Mouse (Mus musculus) midbrain, embryonic 12.5 days (tissue): ENCODE measurements around the gene Tmem240. TPM values are rescaled to one million over a fixed set of nuclear protein-coding genes. Genes with fewer than 3 reads are reported as not detected.
"Not testable (repeated sequence)": the region's sequence is repeated elsewhere in the genome, so short reads cannot be mapped to it uniquely, and the experiment has no call there.

ENCODE experiments used
- ATAC-seq: fragments of 200-750 bp; cut with Nextera tagmentation; 2 replicates; pipeline ENCODE4 v1.8.0; 2017; ENCODE audit warnings: low read depth, moderate TSS enrichment, moderate library complexity; ENCODE audit not compliant: low FRiP score
- H3K27ac ChIP-seq: fragments of 300-500 bp; sonication (generic); replicated peaks from 2 replicates; pipeline ENCODE4 v1.5.1; 2016; ENCODE audit warnings: mild to moderate bottlenecking
- H3K27me3 ChIP-seq: fragments of 300-500 bp; sonication (generic); 2 replicates; pipeline ENCODE4 v1.6.1; 2016; ENCODE audit warnings: mild to moderate bottlenecking
- H3K36me3 ChIP-seq: fragments of 300-500 bp; sonication (generic); 2 replicates; pipeline ENCODE4 v1.6.1; 2016
- H3K4me1 ChIP-seq: fragments of 300-500 bp; sonication (generic); 2 replicates; pipeline ENCODE4 v1.6.1; 2016
- H3K4me2 ChIP-seq: fragments of 300-500 bp; sonication (generic); replicated peaks from 2 replicates; pipeline ENCODE4 v1.6.1; 2016; ENCODE audit warnings: mild to moderate bottlenecking, moderate library complexity
- H3K4me3 ChIP-seq: fragments of 300-500 bp; sonication (generic); 2 replicates; pipeline ENCODE4 v1.5.1; 2016; ENCODE audit warnings: mild to moderate bottlenecking
- H3K9ac ChIP-seq: fragments of 300-500 bp; sonication (generic); replicated peaks from 2 replicates; pipeline ENCODE4 v1.6.1; 2016; ENCODE audit warnings: mild to moderate bottlenecking, moderate library complexity
- H3K9me3 ChIP-seq: fragments of 300-500 bp; sonication (generic); 2 replicates; pipeline ENCODE4 v1.6.1; 2016; ENCODE audit warnings: mild to moderate bottlenecking
- WGBS: fragments of 180-500 bp; shearing (Covaris S2); methylation state at CpG from one replicate; pipeline ENCODE4 v1.1.7; 2016; 5-methylcytosine and 5-hydroxymethylcytosine counted together
- polyA plus RNA-seq: library from polyadenylated mRNA; unstranded; fragments of >200 nt; fragmentation: Nextera tagmentation; extraction: Ambion mirVana; gene quantifications from 2 replicates; pipeline ENCODE4 v1.2.1, GENCODE M21; 2016

Gene Tmem240
- 4.2 and 4.7 TPM in 2 replicates for polyA plus RNA-seq

DNA sequence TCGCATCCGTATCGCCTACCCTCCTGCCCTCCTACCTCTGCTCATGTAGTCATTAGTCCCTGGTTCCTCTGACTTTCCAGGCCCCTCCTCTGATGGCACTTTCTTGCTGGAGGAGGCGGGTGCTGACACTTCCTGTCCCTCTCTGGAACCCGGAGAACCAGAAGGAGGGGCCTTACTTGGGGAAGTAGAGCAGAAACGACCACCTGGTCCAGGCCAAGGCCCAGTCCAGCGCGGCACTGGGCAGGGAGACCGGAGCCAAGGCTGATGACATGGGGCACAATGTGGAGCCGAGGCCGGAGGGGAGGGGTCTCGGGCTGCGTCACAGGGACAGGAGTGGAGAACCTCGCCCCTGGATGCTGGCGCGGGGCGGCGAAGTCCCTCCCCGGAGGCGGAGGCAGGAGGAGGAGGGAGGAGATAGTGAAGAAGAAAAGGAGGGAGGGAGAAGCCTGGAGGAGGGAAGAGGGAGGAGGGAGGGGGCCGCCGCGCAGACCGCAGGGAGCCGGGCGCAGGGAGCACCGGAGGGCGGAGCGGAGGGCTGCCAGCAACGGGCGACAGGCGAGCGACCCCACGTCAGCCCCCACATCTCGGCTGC is at the start of gene Tmem240:
Gene Tmem240 (plus strand): TSS at position 451 of the 592 bp plus-strand sequence.
- H3K9me3 ChIP-seq: no peaks in the 10 kb centered on the region
- peaks cover 24% of the 10 kb centered on the region for H3K4me1 ChIP-seq
- peak within 1 kb of the TSS; percentile 89 for H3K4me3 ChIP-seq
- H3K9ac ChIP-seq: peak within 1 kb of the TSS; percentile 91
- H3K27ac ChIP-seq: peak within 1 kb of the TSS; percentile 94
- H3K27me3 ChIP-seq: no peaks in the 10 kb centered on the region
- under 1% methylated on average over 35 of the region's 35 CpGs for WGBS
- peak; percentile 95 for ATAC-seq
- peak within 1 kb of the TSS; percentile 95 for H3K4me2 ChIP-seq
- H3K36me3 ChIP-seq: peaks cover 33% of the 10 kb centered on the region

DNA sequence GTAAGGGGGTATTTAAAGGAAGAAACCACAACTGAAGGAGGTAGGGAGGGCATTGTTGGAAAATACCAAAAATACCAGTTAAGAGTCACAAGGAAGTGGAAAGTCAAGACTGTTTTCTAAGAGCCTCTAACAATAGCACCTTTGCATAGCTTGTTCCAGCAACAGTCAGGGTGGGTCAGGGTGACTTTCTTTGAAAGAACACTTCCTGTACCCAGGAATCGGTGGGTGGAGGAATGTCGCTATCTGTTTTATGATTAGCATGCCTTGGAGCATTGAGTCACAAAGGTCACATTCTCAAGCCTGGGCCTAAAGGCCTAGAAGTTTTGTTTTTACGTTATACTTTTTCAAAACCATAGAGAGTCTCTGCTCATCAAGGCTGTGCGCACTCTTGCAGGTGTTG is 46.8 kb upstream of the Tmem240 start:
- H3K9me3 ChIP-seq, H3K27ac ChIP-seq, H3K27me3 ChIP-seq, H3K36me3 ChIP-seq, H3K4me1 ChIP-seq, H3K4me2 ChIP-seq, H3K4me3 ChIP-seq, ATAC-seq, H3K9ac ChIP-seq: not testable (repeated sequence)
- WGBS: 93% methylated on average over 4 of the region's 4 CpGs

GRCm38 (mm10) chr4:155690571-155691375 is 43.8 kb upstream of the Tmem240 start:
- Histone ChIP-seq H3K9ac (no peak overlapping the region), H3K27me3 (peaks cover 28% of the 10 kb centered on the region), H3K9me3 (no peaks in the 10 kb centered on the region), H3K4me2 (no peak overlapping the region), H3K36me3 (no peaks in the 10 kb centered on the region), H3K4me1 (peaks cover 13% of the 10 kb centered on the region), H3K4me3 (no peak overlapping the region), H3K27ac (no peak overlapping the region)
- 85% methylated on average over 12 of the region's 12 CpGs for WGBS
- no peak for ATAC-seq

DNA sequence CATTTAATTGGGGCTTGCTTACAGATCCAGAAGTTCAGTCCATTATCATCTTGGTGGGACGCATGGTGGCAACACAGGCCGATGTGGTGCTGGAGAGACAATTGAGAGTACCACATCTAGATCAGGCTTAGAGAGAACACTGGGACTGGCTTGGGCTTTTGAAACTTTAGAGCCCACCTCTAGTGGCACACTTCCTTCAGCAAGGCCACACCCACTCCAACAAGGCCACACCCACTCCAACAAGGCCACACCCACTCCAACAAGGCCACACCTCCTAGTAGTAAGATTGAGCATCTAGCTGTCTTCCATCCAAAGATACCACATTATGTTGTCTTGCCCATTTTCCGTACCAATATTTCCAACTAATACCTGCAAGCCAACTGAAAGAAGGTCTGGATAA is 42.2 kb upstream of the Tmem240 start:
- no peak overlapping the region for H3K4me3 ChIP-seq
- no peaks in the 10 kb centered on the region for H3K9me3 ChIP-seq
- no peak for ATAC-seq
- peaks cover 39% of the 10 kb centered on the region for H3K27me3 ChIP-seq
- no peak overlapping the region for H3K9ac ChIP-seq
- no peak overlapping the region for H3K27ac ChIP-seq
- no peak overlapping the region for H3K4me2 ChIP-seq
- peaks cover 13% of the 10 kb centered on the region for H3K4me1 ChIP-seq
- H3K36me3 ChIP-seq: no peaks in the 10 kb centered on the region
- 98% methylated on average over 3 of the region's 3 CpGs for WGBS

DNA sequence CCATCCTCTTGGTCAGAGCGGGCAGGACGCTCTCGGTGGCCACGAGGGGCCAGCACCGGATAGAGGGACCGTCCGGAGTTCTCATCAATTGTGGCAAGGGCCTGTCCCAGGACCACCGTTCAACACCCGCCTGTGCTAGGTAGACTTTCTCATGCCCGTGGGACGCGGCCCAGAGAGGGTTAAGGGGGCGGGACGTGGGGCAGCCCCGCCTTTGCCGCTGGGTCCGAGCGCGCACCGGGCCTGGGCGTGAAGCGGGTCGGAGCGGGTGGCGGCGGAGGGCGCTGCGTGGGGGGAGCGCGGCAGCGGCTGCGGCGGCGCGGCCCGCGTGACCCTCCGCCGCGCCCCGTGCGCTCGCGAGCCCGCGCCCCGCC is 40.5 kb upstream of the Tmem240 start, which contains the start of gene Fndc10:
Gene Fndc10 (plus strand): TSS at position 232 of the 371 bp plus-strand sequence.
- ATAC-seq: peak; percentile 83
- Histone ChIP-seq H3K9ac (peak within 1 kb of the TSS; percentile 63), H3K36me3 (no peaks in the 10 kb centered on the region), H3K4me3 (peak within 1 kb of the TSS; percentile 72), H3K9me3 (no peaks in the 10 kb centered on the region), H3K27ac (peak within 1 kb of the TSS; percentile 82), H3K27me3 (peaks cover 39% of the 10 kb centered on the region), H3K4me2 (peak within 1 kb of the TSS; percentile 79), H3K4me1 (peaks cover 13% of the 10 kb centered on the region)
- WGBS: under 1% methylated on average over 41 of the region's 47 CpGs

GRCm38 (mm10) chr4:155694482-155695401 is 39.9 kb upstream of the Tmem240 start:
- Histone ChIP-seq H3K36me3 (no peaks in the 10 kb centered on the region), H3K9ac (peak overlapping the region; percentile 63), H3K4me2 (peak overlapping the region; percentile 79), H3K4me1 (peaks cover 13% of the 10 kb centered on the region), H3K9me3 (no peaks in the 10 kb centered on the region), H3K4me3 (peak overlapping the region; percentile 72), H3K27ac (peak overlapping the region; percentile 82), H3K27me3 (peaks cover 39% of the 10 kb centered on the region)
- ATAC-seq: peak; percentile 63
- under 1% methylated on average over 90 of the region's 92 CpGs for WGBS

DNA sequence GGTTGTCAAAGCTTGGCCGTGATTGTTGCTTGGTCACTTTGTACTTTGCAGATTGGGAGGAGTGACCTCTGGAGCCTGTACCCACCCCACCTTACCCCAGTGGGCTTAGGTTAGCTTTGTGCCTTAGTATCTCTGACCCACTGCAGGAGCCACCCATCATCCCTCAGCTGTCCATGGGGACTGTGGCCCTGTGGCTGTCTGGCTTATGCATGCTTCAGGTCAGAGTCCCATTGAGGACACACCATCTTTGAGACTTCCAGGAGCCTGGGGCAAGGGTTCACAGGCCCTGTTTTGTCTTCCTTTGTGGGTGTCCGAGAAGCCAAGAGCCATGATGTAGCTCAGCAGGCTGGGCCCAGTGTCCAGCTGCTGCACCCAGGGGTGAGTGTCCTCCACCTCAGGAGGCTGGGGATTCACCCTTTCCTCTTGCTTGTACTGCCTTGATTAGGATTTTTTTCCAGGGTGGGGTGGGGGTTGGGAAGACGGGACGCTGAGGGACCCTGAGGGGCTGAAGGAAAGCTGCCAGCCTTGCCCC is 39.0 kb upstream of the Tmem240 start:
- H3K27me3 ChIP-seq: peaks cover 39% of the 10 kb centered on the region
- H3K4me2 ChIP-seq: peak overlapping the region; percentile 79
- H3K9me3 ChIP-seq: no peaks in the 10 kb centered on the region
- H3K36me3 ChIP-seq: no peaks in the 10 kb centered on the region
- H3K27ac ChIP-seq: no peak overlapping the region
- H3K4me3 ChIP-seq: peak overlapping the region; percentile 72; the same call in 1 of the 2 replicates
- 85% methylated on average over 3 of the region's 4 CpGs for WGBS
- ATAC-seq: no peak
- H3K4me1 ChIP-seq: peaks cover 13% of the 10 kb centered on the region
- no peak overlapping the region for H3K9ac ChIP-seq

DNA sequence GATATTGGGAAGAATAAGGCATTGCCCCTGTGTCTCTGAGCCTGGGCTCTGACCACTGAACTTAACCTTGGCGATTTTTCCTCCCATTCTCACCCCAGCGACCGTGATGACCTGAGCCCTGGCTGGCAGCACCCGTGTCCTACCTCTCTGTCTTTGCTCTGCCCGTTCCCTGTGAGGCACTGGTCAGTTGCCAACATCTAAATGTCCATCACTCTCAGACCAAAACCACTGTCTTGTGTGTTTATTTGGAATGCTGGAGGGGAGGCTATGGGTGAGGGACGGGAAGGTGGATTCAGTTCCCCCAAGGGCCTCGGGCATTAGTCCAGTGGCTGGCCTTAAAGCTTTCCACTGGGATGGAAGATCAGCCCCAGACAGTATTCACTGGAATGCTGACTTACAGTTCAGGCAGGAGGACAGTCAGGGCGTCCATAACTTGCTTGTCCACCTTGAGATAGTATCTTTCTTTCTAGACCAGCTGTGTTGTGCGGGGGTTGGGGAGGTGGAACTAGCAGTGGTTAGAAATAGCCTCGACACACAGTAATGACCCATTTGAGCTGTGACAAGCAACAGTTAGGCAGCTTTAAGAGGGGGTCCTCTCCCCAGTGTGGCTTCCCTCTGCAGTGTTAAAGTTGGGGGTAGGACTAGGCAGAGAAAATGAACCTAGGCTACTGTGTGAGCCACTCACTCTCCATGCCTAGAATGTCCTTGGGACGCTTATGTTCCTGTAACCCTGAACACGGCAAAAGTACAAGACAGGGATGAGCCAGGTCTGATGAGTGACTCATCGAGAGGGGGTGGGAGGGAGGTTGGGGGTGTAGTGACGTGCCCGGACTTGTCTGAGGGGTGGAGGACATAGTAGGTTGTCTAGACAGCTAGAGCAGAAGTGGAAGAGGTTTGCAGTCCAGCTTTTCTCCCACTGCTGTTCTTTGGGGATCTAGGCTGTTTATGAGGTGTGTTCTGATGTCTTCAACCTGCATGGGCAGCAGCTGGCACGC is 38.0 kb upstream of the Tmem240 start:
- no peak overlapping the region for H3K9ac ChIP-seq
- H3K4me1 ChIP-seq: peaks cover 13% of the 10 kb centered on the region
- 0 out of 2 replicates have a peak overlapping the region, but pooled peaks have one; percentile 6 for H3K4me2 ChIP-seq
- 75% methylated on average over 16 of the region's 16 CpGs for WGBS
- no peaks in the 10 kb centered on the region for H3K9me3 ChIP-seq
- H3K27me3 ChIP-seq: peaks cover 39% of the 10 kb centered on the region
- no peak overlapping the region for H3K27ac ChIP-seq
- no peaks in the 10 kb centered on the region for H3K36me3 ChIP-seq
- H3K4me3 ChIP-seq: no peak overlapping the region
- no peak for ATAC-seq

- H3K9me3 ChIP-seq: no peaks in the 10 kb centered on the region
- no peak for ATAC-seq
- no peaks in the 10 kb centered on the region for H3K36me3 ChIP-seq
- H3K4me2 ChIP-seq: no peak overlapping the region
- H3K4me1 ChIP-seq: peaks cover 7% of the 10 kb centered on the region; the same call in 1 of the 2 replicates
- H3K27me3 ChIP-seq: peaks cover 14% of the 10 kb centered on the region
- H3K4me3 ChIP-seq: no peak overlapping the region
- H3K9ac ChIP-seq: no peak overlapping the region
- H3K27ac ChIP-seq: no peak overlapping the region
Measured at GRCm38 (mm10) chr4:155700425-155700824, 34.2 kb upstream of the Tmem240 start.

- no peak overlapping the region for H3K4me2 ChIP-seq
- no peak for ATAC-seq
- no peak overlapping the region for H3K9ac ChIP-seq
- WGBS: 96% methylated on average over 4 of the region's 4 CpGs
- H3K27me3 ChIP-seq: no peaks in the 10 kb centered on the region
- peaks cover 11% of the 10 kb centered on the region for H3K4me1 ChIP-seq
- no peak overlapping the region for H3K4me3 ChIP-seq
- H3K27ac ChIP-seq: no peak overlapping the region
- H3K36me3 ChIP-seq: no peaks in the 10 kb centered on the region
- no peaks in the 10 kb centered on the region for H3K9me3 ChIP-seq
Measured at GRCm38 (mm10) chr4:155703425-155703929, 31.1 kb upstream of the Tmem240 start.
